Mouse (Mus musculus) hematopoietic stem cell, adult 5-6 weeks (primary cell): Measurements from ENCODE around the gene Gm20870. TPM values are rescaled to one million over a fixed set of nuclear protein-coding genes. Genes with fewer than 3 reads are reported as not detected.
"Not testable (repeated sequence)": the region's sequence is repeated elsewhere in the genome, so short reads cannot be mapped to it uniquely, and the experiment has no call there.

Source experiments
- ATAC-seq, 2 experiments: fragments of 125-278 bp in 1 of 2; replicated peaks in 1 of 2; 2 replicates each; pipeline ENCODE4 v1.8.0; 2016 to 2017; ENCODE audit warnings: inconsistent platforms in 2 of 2, mild to moderate bottlenecking in 2 of 2, moderate number of reproducible peaks in 2 of 2, low read depth in 1 of 2, moderate TSS enrichment in 1 of 2; ENCODE audit not compliant: low FRiP score in 2 of 2, poor library complexity in 2 of 2, severe bottlenecking in 2 of 2, insufficient read depth in 1 of 2, low TSS enrichment in 1 of 2
- total RNA-seq: library from RNA; stranded (forward); fragments of 172-1452, 232-1000 nt; gene quantifications from 2 replicates; pipeline ENCODE4 v1.2.3, GENCODE M21; 2017

Gm20870 gene
- not detected in 2 replicates for total RNA-seq

- ATAC-seq, result not testable (repeated sequence)
These were observed at the start of gene Gm20870 for GRCm38 (mm10) chrY:71691743-71692142. Gm20870 (plus strand) TSS chrY:71692043.

Other genes starting within 250 kb of the Gm20870 start
- not detected in 2 replicates for gene Gm20869, start 222.6 kb upstream of the Gm20870 start, total RNA-seq